Mouse (Mus musculus) lung, postnatal 4 days (tissue): ENCODE measurements around the gene Atxn2l.

ENCODE experiments used
- DNase-seq, 2 experiments: peaks; one replicate each; pipeline ENCODE4 v3.0.0; 2021

The Atxn2l gene

GRCm38 (mm10) chr7:126503273-126503878, at the start of gene Atxn2l:
TSS of gene Atxn2l (minus strand) at chr7:126503437.
- peak; percentile 99 for DNase-seq

GRCm38 (mm10) chr7:126545631-126546030, 42.4 kb upstream of the Atxn2l start:
- no peak for DNase-seq

- DNase-seq, result no peak
These were observed 38.4 kb upstream of the Atxn2l start for GRCm38 (mm10) chr7:126541661-126542060.

GRCm38 (mm10) chr7:126537820-126538585, 34.8 kb upstream of the Atxn2l start:
- peak in 1 of 2 experiments; percentile 19 for DNase-seq

- DNase-seq, result no peak
These were observed 33.2 kb upstream of the Atxn2l start for GRCm38 (mm10) chr7:126536466-126536865.

- peak in 1 of 2 experiments; percentile 14 for DNase-seq
These were observed 32.5 kb upstream of the Atxn2l start for GRCm38 (mm10) chr7:126535766-126536165.

GRCm38 (mm10) chr7:126533434-126533833, 30.2 kb upstream of the Atxn2l start:
- no peak for DNase-seq

GRCm38 (mm10) chr7:126528166-126528577, 24.9 kb upstream of the Atxn2l start:
- no peak for DNase-seq

GRCm38 (mm10) chr7:126523316-126523715, 20.1 kb upstream of the Atxn2l start:
- DNase-seq, result no peak

GRCm38 (mm10) chr7:126519513-126519912, 16.3 kb upstream of the Atxn2l start:
- DNase-seq, result peak; percentile 19 to 61

- no peak for DNase-seq
These were observed 15.2 kb upstream of the Atxn2l start for GRCm38 (mm10) chr7:126518261-126518941.

GRCm38 (mm10) chr7:126511287-126511686, 8.1 kb upstream of the Atxn2l start:
- DNase-seq, result no peak

GRCm38 (mm10) chr7:126507126-126507778, 4.0 kb upstream of the Atxn2l start:
- no peak for DNase-seq

GRCm38 (mm10) chr7:126504913-126505312, 1.7 kb upstream of the Atxn2l start:
- DNase-seq, result no peak

- no peak for DNase-seq
These were observed 486 bp downstream of the Atxn2l start for GRCm38 (mm10) chr7:126502751-126503150.

GRCm38 (mm10) chr7:126502023-126502741, 1.1 kb downstream of the Atxn2l start:
- DNase-seq, result peak; percentile 93 to 97

GRCm38 (mm10) chr7:126501684-126502022, 1.6 kb downstream of the Atxn2l start:
- DNase-seq, result no peak

- no peak for DNase-seq
These were observed 3.8 kb downstream of the Atxn2l start for GRCm38 (mm10) chr7:126499416-126499815.

- DNase-seq, result no peak
These were observed 5.3 kb downstream of the Atxn2l start for GRCm38 (mm10) chr7:126497966-126498365.

- no peak for DNase-seq
These were observed 6.8 kb downstream of the Atxn2l start for GRCm38 (mm10) chr7:126496475-126496874.

- DNase-seq, result no peak
These were observed 9.1 kb downstream of the Atxn2l start for GRCm38 (mm10) chr7:126494120-126494519.

- no peak for DNase-seq
These were observed 11.3 kb downstream of the Atxn2l start for GRCm38 (mm10) chr7:126491973-126492372.

- DNase-seq, result no peak
These were observed 12.2 kb downstream of the Atxn2l start for GRCm38 (mm10) chr7:126491005-126491404.
